Mouse (Mus musculus): ENCODE measurements around the gene Lrrc8c. TPM values are rescaled to one million over a fixed set of nuclear protein-coding genes. Genes with fewer than 3 reads are reported as not detected.

Lrrc8c gene
- total RNA-seq, 1 experiment from 2014 or later, result 18.0 TPM

Other genes starting within 250 kb of the Lrrc8c start
- not detected in 2 replicates for gene Gm43302, start 225.7 kb upstream of the Lrrc8c start, total RNA-seq (2017)
- gene Gbp6, start 225.7 kb upstream of the Lrrc8c start, total RNA-seq (2017), result 0.78 and 1.2 TPM in 2 replicates
- 15.7 and 18.3 TPM in 2 replicates for gene Lrrc8b, start 103.6 kb upstream of the Lrrc8c start, total RNA-seq (2017)
- 15.6 and 19.9 TPM in 2 replicates for gene Lrrc8d, start 180.6 kb downstream of the Lrrc8c start, total RNA-seq (2017)

Measured in common myeloid progenitor, adult 5-6 weeks (primary cell).